Mouse (Mus musculus): ENCODE results near the gene Gpr179. TPM values are rescaled to one million over a fixed set of nuclear protein-coding genes. Genes with fewer than 3 reads are reported as not detected.

Gene Gpr179
- 0.06 and 0.08 TPM in 2 replicates for polyA plus RNA-seq (2015; fragmentation: Nextera tagmentation; extraction: Ambion mirVana)

DNA sequence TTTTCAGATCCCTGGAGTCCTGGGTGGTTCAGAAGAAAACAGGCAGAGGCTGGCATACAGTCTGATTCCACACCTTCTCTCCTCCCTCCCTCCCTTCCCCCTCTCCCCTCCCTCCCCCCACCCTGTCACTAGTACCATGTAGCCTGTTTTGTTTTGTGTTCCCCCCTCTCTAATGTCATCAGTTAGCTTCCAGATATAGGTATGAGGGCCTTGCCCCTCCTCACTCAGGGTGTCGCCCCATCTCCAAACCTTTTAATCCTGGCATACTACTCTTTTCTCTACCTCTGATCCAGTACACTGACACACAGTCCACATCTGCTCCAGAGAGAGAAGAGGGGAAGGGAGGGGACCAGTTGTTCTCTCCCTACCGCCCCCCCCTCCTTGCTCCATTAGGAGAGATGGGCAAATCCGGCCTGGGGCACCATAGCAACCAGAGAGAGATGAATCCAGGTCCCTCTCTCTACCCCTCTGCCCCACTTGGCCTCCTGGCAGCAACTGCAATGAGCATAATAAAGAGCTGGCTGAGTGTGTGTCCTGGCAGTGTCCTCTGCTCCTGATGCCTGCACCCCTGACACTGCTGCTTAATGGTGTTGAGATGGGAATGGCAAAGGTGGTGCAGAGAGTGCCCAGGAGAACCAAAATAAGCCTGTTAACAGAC is at the start of gene Gpr179:
TSS of gene Gpr179 (minus strand) at position 51 of the 658 bp plus-strand sequence.

DNA sequence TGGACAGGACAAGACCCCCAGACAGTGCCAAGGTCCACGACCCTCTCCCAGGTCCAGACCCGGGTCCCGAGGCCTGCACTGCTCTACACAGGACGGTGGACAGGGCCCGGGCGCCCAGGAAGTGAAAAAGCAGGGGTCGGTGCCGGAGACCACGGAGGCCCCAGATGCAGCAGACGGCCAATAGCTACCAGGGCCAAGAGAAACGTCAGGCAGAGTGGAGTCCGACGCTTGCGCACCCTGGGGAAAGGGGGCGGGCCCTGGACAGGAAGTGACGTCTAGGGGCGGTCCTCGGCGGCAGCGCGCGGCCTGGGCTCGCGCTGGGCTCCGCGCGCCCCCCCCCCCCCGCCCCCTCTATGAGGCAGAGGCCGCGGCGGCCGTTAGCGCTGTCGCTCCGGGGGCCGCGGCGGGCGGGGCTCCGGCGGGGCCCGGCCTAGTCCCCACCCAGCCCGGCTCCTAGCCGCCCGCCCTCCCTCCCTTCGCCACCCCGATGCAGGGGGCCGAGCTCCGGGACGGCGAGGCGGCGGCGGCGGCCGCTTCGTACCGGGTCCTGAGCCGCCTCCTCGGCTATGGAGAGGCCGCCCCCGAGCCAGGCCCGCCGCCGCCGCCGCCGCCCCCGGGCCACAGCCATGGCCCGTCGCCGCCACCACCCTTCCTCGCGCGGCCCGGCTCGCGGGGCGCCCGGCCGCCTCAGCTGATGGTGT is 10.2 kb upstream of the Gpr179 start, which contains the start of gene Socs7:
TSS of gene Socs7 (plus strand) at position 604 of the 701 bp plus-strand sequence.

DNA sequence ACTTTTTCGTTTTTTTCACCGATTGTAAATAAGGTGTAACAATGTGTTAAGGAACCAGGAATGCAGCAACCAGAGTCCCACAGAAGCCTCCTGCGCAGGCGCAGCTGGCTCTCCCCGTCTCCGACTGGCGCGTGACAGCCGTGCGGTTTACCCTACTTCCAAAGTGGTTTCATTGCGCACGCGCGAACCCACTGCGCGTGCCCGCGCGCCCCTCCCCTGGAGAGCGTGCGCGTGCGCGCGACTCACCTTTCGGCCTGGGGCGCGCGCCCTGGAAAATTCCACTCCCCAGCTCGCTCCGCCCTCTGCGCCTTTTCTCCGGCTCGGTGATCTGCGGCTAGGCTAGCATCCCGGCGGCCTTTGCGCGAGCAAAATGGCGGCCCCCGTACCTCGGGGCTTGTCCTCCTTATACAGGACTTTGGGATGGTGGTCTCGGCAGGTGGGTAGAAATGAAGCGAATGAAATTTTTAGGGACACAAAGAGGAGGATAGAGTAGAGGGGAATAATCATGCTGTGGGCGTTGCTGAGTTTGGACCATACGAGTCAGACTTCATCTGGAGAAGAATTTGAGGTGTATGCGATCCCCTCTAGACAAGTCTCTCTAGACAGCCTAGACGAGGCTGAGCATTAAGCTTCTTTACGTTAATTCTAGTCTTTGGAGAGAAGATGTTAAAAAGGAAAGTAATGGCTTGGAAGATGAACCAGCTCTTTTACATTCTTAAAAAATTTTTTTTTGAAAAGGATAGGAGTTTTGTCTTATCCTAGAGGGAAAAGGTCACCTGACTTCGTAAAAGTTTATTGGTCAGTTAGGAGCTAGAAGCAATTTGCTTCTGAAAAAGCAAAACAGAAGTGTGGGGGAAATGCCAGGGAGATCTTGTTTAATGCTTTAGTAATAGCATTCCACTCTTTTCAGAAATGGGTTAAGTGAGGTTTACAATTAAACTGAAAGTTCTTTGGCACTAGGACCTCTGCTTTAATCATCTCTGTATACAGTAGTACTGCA is 36.1 kb downstream of the Gpr179 start, which contains the start of gene Mrpl45:
TSS of gene Mrpl45 (plus strand) at position 213 of the 1,000 bp plus-strand sequence.

Other genes with a start within 250 kb of the Gpr179 start
- 0.54 and 0.55 TPM in 2 replicates for gene Tbx21, start 236.7 kb downstream of the Gpr179 start, polyA plus RNA-seq (2015; fragmentation: Nextera tagmentation; extraction: Ambion mirVana)
- gene Tbkbp1, start 200.6 kb downstream of the Gpr179 start, polyA plus RNA-seq (2015; fragmentation: Nextera tagmentation; extraction: Ambion mirVana): 2.8 and 3.7 TPM in 2 replicates
- gene Kpnb1, start 164.2 kb downstream of the Gpr179 start, polyA plus RNA-seq (2015; fragmentation: Nextera tagmentation; extraction: Ambion mirVana): 15.3 and 15.6 TPM in 2 replicates
- gene Npepps, start 71.4 kb downstream of the Gpr179 start, polyA plus RNA-seq (2015; fragmentation: Nextera tagmentation; extraction: Ambion mirVana): 40.3 and 42.1 TPM in 2 replicates
- gene Mrpl45, start 36.4 kb downstream of the Gpr179 start, polyA plus RNA-seq (2015; fragmentation: Nextera tagmentation; extraction: Ambion mirVana): 42.4 and 47.6 TPM in 2 replicates
- gene Socs7, start 10.5 kb upstream of the Gpr179 start, polyA plus RNA-seq (2015; fragmentation: Nextera tagmentation; extraction: Ambion mirVana): 4.2 and 4.7 TPM in 2 replicates
- gene Arhgap23, start 63.5 kb upstream of the Gpr179 start, polyA plus RNA-seq (2015; fragmentation: Nextera tagmentation; extraction: Ambion mirVana): 3.6 and 5.3 TPM in 2 replicates
- gene 4933428G20Rik, start 148.3 kb upstream of the Gpr179 start, polyA plus RNA-seq (2015; fragmentation: Nextera tagmentation; extraction: Ambion mirVana): 0.28 and 0.44 TPM in 2 replicates
- 0.06 and 0.13 TPM in 2 replicates for gene Srcin1, start 224.1 kb upstream of the Gpr179 start, polyA plus RNA-seq (2015; fragmentation: Nextera tagmentation; extraction: Ambion mirVana)